10 mouse cellular contexts compared by ENCODE assay signal in the genomic region with DNA sequence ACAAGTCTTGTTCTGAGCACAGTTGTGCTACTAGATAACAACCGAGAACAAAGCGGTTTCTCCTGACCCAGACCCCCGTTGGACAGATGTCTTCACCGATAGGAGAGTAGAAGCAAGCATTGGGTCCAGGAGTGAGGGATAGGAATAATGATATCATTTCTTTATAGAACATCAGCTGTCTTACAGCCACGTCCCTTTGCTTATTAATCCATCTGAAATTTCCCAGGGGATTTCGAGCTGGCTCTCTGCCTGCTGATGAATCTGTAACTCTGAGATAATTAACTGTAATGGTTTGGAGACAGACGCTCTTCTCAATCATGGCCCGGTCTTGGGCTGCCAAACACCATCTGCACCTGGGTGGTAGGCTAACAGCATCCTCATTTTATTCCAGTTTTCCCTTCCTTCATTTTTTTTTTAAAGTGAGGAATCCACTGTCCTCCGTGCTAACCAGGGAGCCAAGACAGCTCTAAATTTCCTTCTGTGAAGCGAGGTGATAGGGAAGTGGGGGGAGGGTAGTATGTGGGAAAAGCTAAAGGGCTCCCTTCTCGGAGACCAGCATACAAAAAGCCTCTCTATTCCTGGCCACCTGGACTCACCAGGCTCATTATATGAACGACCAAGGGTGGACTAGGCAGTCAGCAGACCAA.
DNase-seq lines count a peak whose midpoint lies in the region; ATAC-seq and TF ChIP-seq lines count a peak whose summit lies in the region.
"Had no signal": no experiment of that assay in that cellular context is flagged by ENCODE, and none has a peak within 500 bp of the region (broad histone marks: within the 10 kb centered on the region; RNA-seq: fewer than 3 reads in every experiment).

No protein-coding gene starts in this region.

- H3K4me1 ChIP-seq in heart, embryonic 10.5 days: peaks cover 32% of the 10 kb centered on the region
- peaks cover 30% of the 10 kb centered on the region for H3K4me1 ChIP-seq in cerebellum, adult 2 months (ENCODE audit: control insufficient read depth, insufficient read depth, low read length)
- peaks cover 19% of the 10 kb centered on the region for H3K4me1 ChIP-seq in forebrain, embryonic 14.5 days (ENCODE audit: control insufficient read depth, insufficient read depth, low read length)
- H3K4me1 ChIP-seq in midbrain, embryonic 11.5 days (ENCODE audit: control insufficient read depth, insufficient read depth, low read length): no peaks in the 10 kb centered on the region

- H3K36me3 ChIP-seq in heart, embryonic 10.5 days: no peaks in the 10 kb centered on the region
- H3K36me3 ChIP-seq in forebrain, embryonic 14.5 days (ENCODE audit: control insufficient read depth, insufficient read depth, low read length): no peaks in the 10 kb centered on the region
- H3K36me3 ChIP-seq in midbrain, embryonic 11.5 days (ENCODE audit: control insufficient read depth, insufficient read depth, low read length): no peaks in the 10 kb centered on the region

- TF ChIP-seq CTCF in cerebellum, adult 2 months (IDR thresholded peaks at IDR 0.05; ENCODE audit: borderline replicate concordance, insufficient read depth, low read depth, low read length): no peak

- H3K4me3 ChIP-seq in heart, embryonic 10.5 days: no peak overlapping the region
- H3K4me3 ChIP-seq in cerebellum, adult 2 months (replicated peaks; ENCODE audit: insufficient read depth, low read depth, low read length): no peak overlapping the region
- no peak overlapping the region for H3K4me3 ChIP-seq in forebrain, embryonic 14.5 days (ENCODE audit: low read depth, low read length)
- H3K4me3 ChIP-seq in midbrain, embryonic 11.5 days (ENCODE audit: low read depth, low read length): no peak overlapping the region

- H3K27me3 ChIP-seq in heart, embryonic 10.5 days (ENCODE audit: insufficient read depth, poor library complexity, severe bottlenecking): no peaks in the 10 kb centered on the region
- H3K27me3 ChIP-seq in cerebellum, adult 2 months (ENCODE audit: control insufficient read depth, insufficient read depth, low read length): no peaks in the 10 kb centered on the region
- H3K27me3 ChIP-seq in forebrain, embryonic 14.5 days (replicated peaks; ENCODE audit: control insufficient read depth, insufficient read depth, low read length): no peaks in the 10 kb centered on the region
- no peaks in the 10 kb centered on the region for H3K27me3 ChIP-seq in midbrain, embryonic 11.5 days (ENCODE audit: control insufficient read depth, insufficient read depth, low read length)

- peak; percentile 70 for ATAC-seq in forebrain, embryonic 14.5 days
- ATAC-seq in midbrain, embryonic 11.5 days (ENCODE audit: low FRiP score): peak; percentile 58
- ATAC-seq: CD4-positive, CD25-positive, alpha-beta regulatory T cell, adult 4 months had no signal

- peak overlapping the region; percentile 76 for H3K27ac ChIP-seq in heart, embryonic 10.5 days
- H3K27ac ChIP-seq in cerebellum, adult 2 months (ENCODE audit: insufficient read depth, low read length): peak overlapping the region; percentile 91
- peak overlapping the region; percentile 88 for H3K27ac ChIP-seq in forebrain, embryonic 14.5 days (ENCODE audit: low read depth, low read length)
- peak overlapping the region; percentile 79 for H3K27ac ChIP-seq in midbrain, embryonic 11.5 days (ENCODE audit: low read depth, low read length)

- no peak for DNase-seq in heart, embryonic 10.5 days (ENCODE audit: low spot score)
- DNase-seq in heart, postnatal 36 days: no peak
- no peak for DNase-seq in cerebellum, adult 2 months
- peak; percentile 83 for DNase-seq in forebrain, embryonic 14.5 days (ENCODE audit: low spot score)
- DNase-seq in midbrain, embryonic 11.5 days (ENCODE audit: low spot score, missing footprints): peak; percentile 89
- no peak for DNase-seq in B cell, adult 2 months
- no peak for DNase-seq in kidney, adult 18-20 months
- no peak for DNase-seq in left cerebral cortex, postnatal 25 days (ENCODE audit: low spot score in 2 of 2)
- DNase-seq: kidney, postnatal 4 days had no signal

- TF ChIP-seq POLR2A in cerebellum, adult 2 months (IDR thresholded peaks at IDR 0.05; ENCODE audit: borderline replicate concordance, insufficient read depth, low read length): no peak; the same call in 1 of the 2 replicates

- intact Hi-C loops in heart, postnatal 36 days (cut with DNase I): no loop called here
- intact Hi-C loops in left cerebral cortex, postnatal 25 days (cut with DNase I): loop anchor here (5.0 kb wide), 1 partner anchor 73 kb away; the partner anchor contains the start of gene 1700025G04Rik

- WGBS in heart, embryonic 10.5 days: 54% methylated on average over 12 of the region's 12 CpGs
- 27% methylated on average over 12 of the region's 12 CpGs for WGBS in cerebellum, adult 2 months
- 46% methylated on average over 12 of the region's 12 CpGs for WGBS in forebrain, embryonic 14.5 days
- WGBS in midbrain, embryonic 11.5 days: 63% methylated on average over 12 of the region's 12 CpGs

- no peaks in the 10 kb centered on the region for H3K9me3 ChIP-seq in heart, embryonic 10.5 days
- H3K9me3 ChIP-seq in forebrain, embryonic 14.5 days (replicated peaks; ENCODE audit: control insufficient read depth, low read length): no peaks in the 10 kb centered on the region
- H3K9me3 ChIP-seq in midbrain, embryonic 11.5 days (ENCODE audit: control insufficient read depth, low read length): no peaks in the 10 kb centered on the region

- peak overlapping the region; percentile 27; the same call in 1 of the 2 replicates for H3K4me2 ChIP-seq in forebrain, embryonic 14.5 days (ENCODE audit: low read length)
- H3K4me2 ChIP-seq in midbrain, embryonic 11.5 days: no peak overlapping the region

- no peak overlapping the region for H3K9ac ChIP-seq in forebrain, embryonic 14.5 days (ENCODE audit: low read length)
- H3K9ac ChIP-seq in midbrain, embryonic 11.5 days (ENCODE audit: low read length): no peak overlapping the region

Comparison
In these comparisons a context has a peak if more than half of its experiments do, and no peak if none do; other contexts are left out.
1. DNase-seq: peak in forebrain, embryonic 14.5 days (single experiment) and midbrain, embryonic 11.5 days (single experiment); none in heart, embryonic 10.5 days (single experiment), heart, postnatal 36 days (0 of 2), cerebellum, adult 2 months (0 of 2), B cell, adult 2 months (0 of 2), kidney, adult 18-20 months (single experiment) and left cerebral cortex, postnatal 25 days (0 of 2).
2. Peak in every context shown above with its lines, with median percentiles within 50 percentile points of each other: H3K27ac ChIP-seq.